Mouse (Mus musculus) stomach, postnatal 0 days (tissue): Measurements from ENCODE around the gene Car9. TPM values are rescaled to one million over a fixed set of nuclear protein-coding genes. Genes with fewer than 3 reads are reported as not detected.

ENCODE experiments used
- ATAC-seq: fragments of 200-750 bp; cut with Nextera tagmentation; 2 replicates; pipeline ENCODE4 v1.8.0; 2017; ENCODE audit not compliant: low FRiP score, low TSS enrichment
- DNase-seq: peaks from one replicate; pipeline ENCODE4 v3.0.0-alpha.2; 2016; ENCODE audit warnings: low spot score
- H3K27ac ChIP-seq: fragments of 300-500 bp; sonication (generic); replicated peaks from 2 replicates; pipeline ENCODE4 v1.5.1; 2014; ENCODE audit warnings: mild to moderate bottlenecking, control low read depth
- H3K27me3 ChIP-seq: fragments of 300-500 bp; sonication (generic); 2 replicates; pipeline ENCODE4 v1.6.1; 2014; ENCODE audit warnings: low read length; ENCODE audit not compliant: control insufficient read depth, insufficient read depth
- H3K36me3 ChIP-seq: fragments of 300-500 bp; sonication (generic); 2 replicates; pipeline ENCODE4 v1.6.1; 2014; ENCODE audit warnings: low read length, mixed read lengths; ENCODE audit not compliant: control insufficient read depth, insufficient read depth
- H3K4me1 ChIP-seq: fragments of 300-500 bp; sonication (generic); replicated peaks from 2 replicates; pipeline ENCODE4 v1.6.1; 2014; ENCODE audit warnings: antibody characterized with exemption; ENCODE audit not compliant: control insufficient read depth, insufficient read depth
- H3K4me2 ChIP-seq: fragments of 300-500 bp; sonication (generic); replicated peaks from 2 replicates; pipeline ENCODE4 v1.6.1; 2014; ENCODE audit warnings: low read depth, mild to moderate bottlenecking, control low read depth, moderate library complexity
- H3K4me3 ChIP-seq: fragments of 300-500 bp; sonication (generic); 2 replicates; pipeline ENCODE4 v1.5.1; 2014; ENCODE audit warnings: low read depth, low read length, control low read depth
- H3K9ac ChIP-seq: fragments of 300-500 bp; sonication (generic); 2 replicates; pipeline ENCODE4 v1.6.1; 2014; ENCODE audit warnings: mild to moderate bottlenecking, low read length, control low read depth, mixed read lengths
- H3K9me3 ChIP-seq: fragments of 300-500 bp; sonication (generic); 2 replicates; pipeline ENCODE4 v1.6.1; 2016; ENCODE audit warnings: low read length; ENCODE audit not compliant: control insufficient read depth
- CTCF ChIP-seq: IDR thresholded peaks from 2 replicates; pipeline ENCODE4 v1.5.1; 2016; ENCODE audit warnings: antibody characterized with exemption, low read depth, mild to moderate bottlenecking, moderate library complexity
- EP300 ChIP-seq: optimal IDR thresholded peaks from 2 replicates; pipeline ENCODE3; 2016; ENCODE audit warnings: antibody characterized with exemption
- WGBS: fragments of 180-500 bp; shearing (Covaris S2); extraction: QIAGEN DNeasy Blood & Tissue Kit; methylation state at CpG from one replicate; pipeline ENCODE4 v1.1.7; 2014; 5-methylcytosine and 5-hydroxymethylcytosine counted together
- polyA plus RNA-seq: library from polyadenylated mRNA; unstranded; fragments of >200 nt; fragmentation: Nextera tagmentation; extraction: Ambion mirVana; gene quantifications from 2 replicates; pipeline ENCODE4 v1.2.1, GENCODE M21; 2015

Car9 gene
- polyA plus RNA-seq, 1 experiment from 2014 or later, result 3.1 TPM

DNA sequence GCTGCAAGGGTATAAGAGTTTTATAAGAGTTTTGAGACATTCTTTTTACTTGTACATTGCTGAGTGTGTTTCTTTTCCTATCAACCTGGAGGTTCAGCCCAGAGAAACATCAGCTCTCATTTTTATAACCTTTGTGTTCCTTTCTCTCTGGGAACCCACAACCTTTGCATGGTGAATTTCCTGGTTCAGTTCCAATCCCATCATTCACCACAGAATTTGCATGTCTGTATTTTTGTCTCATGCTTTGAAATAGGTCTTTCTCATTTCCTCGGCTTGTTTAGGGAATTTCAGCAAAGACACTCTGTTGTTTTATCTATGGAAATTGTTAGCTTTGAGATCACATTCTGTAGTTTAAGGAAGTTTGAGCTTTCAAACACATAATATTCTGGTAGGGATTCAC lies 33.1 kb upstream of the Car9 start:
- Histone ChIP-seq H3K9ac (no peak overlapping the region), H3K9me3 (no peaks in the 10 kb centered on the region), H3K4me1 (no peaks in the 10 kb centered on the region), H3K4me2 (no peak overlapping the region), H3K27ac (no peak overlapping the region), H3K36me3 (no peaks in the 10 kb centered on the region), H3K4me3 (no peak overlapping the region), H3K27me3 (no peaks in the 10 kb centered on the region)
- WGBS, result 69% methylated on average over 1 of the region's 1 CpGs
- TF ChIP-seq CTCF, result no peak
- no peak for TF ChIP-seq EP300
- no peak for DNase-seq
- no peak for ATAC-seq

DNA sequence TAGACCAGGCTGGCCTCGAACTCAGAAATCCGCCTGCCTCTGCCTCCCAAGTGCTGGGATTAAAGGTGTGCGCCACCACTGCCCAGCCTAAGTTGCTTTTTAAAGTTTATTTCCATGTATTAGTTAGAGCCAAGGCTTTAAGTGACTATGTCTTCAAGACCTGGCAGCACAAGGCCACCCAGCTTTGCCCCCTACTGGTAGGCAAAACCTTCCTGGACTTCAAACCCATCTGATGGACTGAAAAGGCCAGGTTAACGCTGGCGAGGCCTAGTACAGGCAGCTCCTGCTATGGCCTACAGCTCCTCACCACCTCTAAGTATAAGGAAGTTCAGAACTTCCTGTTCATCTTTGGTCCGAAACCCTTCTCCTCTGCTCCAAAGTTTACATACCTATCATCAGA lies 30.2 kb upstream of the Car9 start:
- Histone ChIP-seq H3K9me3 (no peaks in the 10 kb centered on the region), H3K27ac (no peak overlapping the region), H3K9ac (no peak overlapping the region), H3K4me3 (no peak overlapping the region), H3K4me1 (no peaks in the 10 kb centered on the region), H3K36me3 (no peaks in the 10 kb centered on the region), H3K4me2 (no peak overlapping the region), H3K27me3 (no peaks in the 10 kb centered on the region)
- ATAC-seq, result no peak
- no peak for TF ChIP-seq EP300
- peak; percentile 59 for TF ChIP-seq CTCF
- 76% methylated on average over 5 of the region's 6 CpGs for WGBS
- no peak for DNase-seq

DNA sequence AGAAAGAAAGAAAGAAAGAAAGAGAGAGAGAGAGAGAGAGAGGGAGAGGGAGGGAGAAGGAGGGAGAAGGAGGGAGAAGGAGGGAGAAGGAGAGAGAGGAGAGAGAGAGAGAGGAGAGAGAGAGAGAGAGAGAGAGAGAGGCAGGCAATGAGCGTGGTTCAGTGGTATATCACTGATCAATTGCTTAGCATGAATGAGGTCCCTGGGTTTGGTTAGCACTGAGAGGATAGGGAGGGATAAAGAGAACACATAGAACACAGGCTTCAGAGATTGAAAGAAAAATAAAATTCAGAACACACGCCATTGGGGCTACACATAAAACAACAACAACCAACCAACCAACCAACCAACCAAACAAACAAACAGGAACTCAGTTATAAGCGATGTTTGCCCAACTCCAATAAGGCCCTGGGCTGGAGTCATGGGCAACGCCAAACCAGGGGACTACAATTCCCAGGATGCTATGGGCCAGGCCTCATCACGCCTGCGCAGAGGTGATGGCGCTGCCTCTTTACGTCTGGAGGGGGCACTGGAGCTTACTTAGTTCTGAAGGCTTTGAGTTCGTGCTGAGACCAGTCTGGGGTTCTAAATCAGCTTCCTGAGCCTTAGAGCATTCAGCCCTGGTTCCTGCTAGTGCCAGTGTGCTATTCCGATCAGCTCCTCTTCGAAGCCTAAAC lies 28.8 kb upstream of the Car9 start:
- peak overlapping the region; percentile 24; the same call in 1 of the 2 replicates for H3K4me3 ChIP-seq
- TF ChIP-seq EP300, result no peak
- peak; percentile 71 for TF ChIP-seq CTCF
- no peaks in the 10 kb centered on the region for H3K36me3 ChIP-seq
- WGBS, result 21% methylated on average over 11 of the region's 11 CpGs
- no peaks in the 10 kb centered on the region for H3K4me1 ChIP-seq
- H3K4me2 ChIP-seq, result peak overlapping the region; percentile 46
- peak overlapping the region; percentile 56; the same call in 1 of the 2 replicates for H3K9ac ChIP-seq
- DNase-seq, result peak; percentile 87
- 0 out of 2 replicates have a peak overlapping the region, but pooled peaks have one; percentile 45 for H3K27ac ChIP-seq
- peak; percentile 90 for ATAC-seq
- H3K9me3 ChIP-seq, result no peaks in the 10 kb centered on the region
- H3K27me3 ChIP-seq, result no peaks in the 10 kb centered on the region

DNA sequence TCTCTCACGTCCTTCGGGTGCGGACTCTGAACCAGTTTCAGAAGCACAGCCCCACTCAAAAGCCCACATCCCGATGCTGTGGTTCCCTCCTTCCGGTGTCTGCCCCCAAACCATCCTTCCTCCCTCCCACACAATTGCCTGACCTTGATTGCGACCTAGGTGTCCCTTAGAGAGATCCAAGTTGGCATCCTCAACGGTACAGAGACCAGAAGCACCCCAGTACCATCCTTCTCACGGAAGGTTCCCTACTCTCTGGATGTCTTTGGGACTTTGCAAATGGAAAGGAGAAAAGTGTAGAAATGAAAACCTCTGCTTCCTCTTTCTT lies 28.3 kb upstream of the Car9 start:
- peak overlapping the region; percentile 24; the same call in 1 of the 2 replicates for H3K4me3 ChIP-seq
- ATAC-seq, result peak; percentile 14; the same call in 1 of the 2 replicates
- DNase-seq, result no peak
- no peak for TF ChIP-seq EP300
- no peak for TF ChIP-seq CTCF
- no peaks in the 10 kb centered on the region for H3K9me3 ChIP-seq
- no peaks in the 10 kb centered on the region for H3K4me1 ChIP-seq
- 0 out of 2 replicates have a peak overlapping the region, but pooled peaks have one; percentile 45 for H3K27ac ChIP-seq
- peak overlapping the region; percentile 56; the same call in 1 of the 2 replicates for H3K9ac ChIP-seq
- peak overlapping the region; percentile 46 for H3K4me2 ChIP-seq
- H3K27me3 ChIP-seq, result no peaks in the 10 kb centered on the region
- WGBS, result 37% methylated on average over 8 of the region's 8 CpGs
- no peaks in the 10 kb centered on the region for H3K36me3 ChIP-seq

- ATAC-seq (0 out of 2 replicates have a peak, but pooled peaks have one; percentile 28), DNase-seq (peak; percentile 72)
- no peaks in the 10 kb centered on the region for H3K4me1 ChIP-seq
- H3K9me3 ChIP-seq, result no peaks in the 10 kb centered on the region
- no peaks in the 10 kb centered on the region for H3K36me3 ChIP-seq
- H3K27ac ChIP-seq, result no peak overlapping the region
- H3K27me3 ChIP-seq, result no peaks in the 10 kb centered on the region
- no peak overlapping the region for H3K4me2 ChIP-seq
- peak; percentile 79 for TF ChIP-seq CTCF
- TF ChIP-seq EP300, result no peak
- H3K9ac ChIP-seq, result no peak overlapping the region
- H3K4me3 ChIP-seq, result no peak overlapping the region
- WGBS, result 43% methylated on average over 24 of the region's 24 CpGs
Observed at GRCm38 (mm10) chr4:43478906-43479832, 27.6 kb upstream of the Car9 start.
